Mouse (Mus musculus) midbrain, embryonic 11.5 days (tissue): ENCODE results near the gene Tubd1. TPM values are rescaled to one million over a fixed set of nuclear protein-coding genes. Genes with fewer than 3 reads are reported as not detected.

Experiments used
- ATAC-seq: fragments of 200-750 bp; cut with Nextera tagmentation; 2 replicates; pipeline ENCODE4 v1.8.0; 2017; ENCODE audit warnings: moderate TSS enrichment, moderate library complexity; ENCODE audit not compliant: low FRiP score
- DNase-seq: peaks from one replicate; pipeline ENCODE4 v3.0.0; 2015; ENCODE audit warnings: low spot score; ENCODE audit errors: missing footprints
- H3K27ac ChIP-seq: fragments of 300-500 bp; sonication (generic); 2 replicates; pipeline ENCODE4 v1.5.1; 2014; ENCODE audit warnings: low read depth, low read length
- H3K27me3 ChIP-seq: fragments of 300-500 bp; sonication (generic); 2 replicates; pipeline ENCODE4 v1.6.1; 2014; ENCODE audit warnings: mild to moderate bottlenecking, low read length, moderate library complexity, mixed read lengths; ENCODE audit not compliant: control insufficient read depth, insufficient read depth
- H3K36me3 ChIP-seq: fragments of 300-500 bp; sonication (generic); 2 replicates; pipeline ENCODE4 v1.6.1; 2014; ENCODE audit warnings: mild to moderate bottlenecking, low read length, moderate library complexity, mixed read lengths; ENCODE audit not compliant: control insufficient read depth, insufficient read depth
- H3K4me1 ChIP-seq: fragments of 300-500 bp; sonication (generic); 2 replicates; pipeline ENCODE4 v1.6.1; 2014; ENCODE audit warnings: low read length; ENCODE audit not compliant: control insufficient read depth, insufficient read depth
- H3K4me2 ChIP-seq: fragments of 300-500 bp; sonication (generic); 2 replicates; pipeline ENCODE4 v1.6.1; 2014; ENCODE audit warnings: mild to moderate bottlenecking, moderate library complexity
- H3K4me3 ChIP-seq: fragments of 300-500 bp; sonication (generic); 2 replicates; pipeline ENCODE4 v1.5.1; 2014; ENCODE audit warnings: low read depth, low read length
- H3K9ac ChIP-seq: fragments of 300-500 bp; sonication (generic); 2 replicates; pipeline ENCODE4 v1.6.1; 2014; ENCODE audit warnings: low read length
- H3K9me3 ChIP-seq: fragments of 300-500 bp; sonication (generic); 2 replicates; pipeline ENCODE4 v1.6.1; 2016; ENCODE audit warnings: low read length; ENCODE audit not compliant: control insufficient read depth
- WGBS: fragments of 180-500 bp; shearing (Covaris S2); extraction: QIAGEN DNeasy Blood & Tissue Kit; methylation state at CpG from one replicate; pipeline ENCODE4 v1.1.7; 2014; 5-methylcytosine and 5-hydroxymethylcytosine counted together
- polyA plus RNA-seq: library from polyadenylated mRNA; unstranded; fragments of >200 nt; fragmentation: Nextera tagmentation; extraction: Ambion mirVana; gene quantifications from 2 replicates; pipeline ENCODE4 v1.2.1, GENCODE M21; 2014

Tubd1 gene
- 11.2 and 15.1 TPM in 2 replicates for polyA plus RNA-seq

DNA sequence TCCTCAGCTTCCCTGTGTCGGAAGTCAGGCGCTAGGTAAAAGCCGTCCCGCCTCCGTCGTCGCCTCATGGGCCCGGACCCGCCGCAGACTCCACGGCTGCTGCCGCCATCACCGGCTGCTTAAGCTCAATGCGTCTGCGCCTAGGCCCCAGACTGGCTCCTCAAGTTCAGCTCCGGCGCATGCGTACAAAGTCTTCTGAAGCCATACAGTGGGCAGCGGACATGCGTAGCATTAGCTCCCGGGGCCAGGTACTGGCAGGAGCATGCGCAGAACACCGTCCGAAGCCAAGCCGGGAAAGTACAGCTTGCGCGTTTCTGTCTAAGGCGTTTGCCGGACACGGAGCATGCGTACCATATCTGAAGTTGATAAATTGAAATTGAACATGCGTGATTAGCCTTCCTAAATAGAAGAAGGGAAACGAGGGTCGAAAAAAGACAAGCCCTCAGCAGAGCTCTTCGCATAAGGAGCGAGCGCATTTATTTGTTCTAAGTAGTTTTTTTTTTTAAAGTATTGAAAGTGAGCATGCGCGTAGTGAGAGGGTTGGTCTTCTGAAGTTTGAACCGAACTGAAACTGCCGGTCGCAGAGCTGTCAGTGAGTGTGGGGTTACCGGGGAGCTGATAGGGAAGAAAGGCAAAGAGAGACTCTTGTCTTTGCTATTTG is at the start of gene Tubd1, which contains the start of gene Rps6kb1:
Gene Tubd1, plus strand, starts transcription at position 353 of the 661 bp plus-strand sequence.
Gene Rps6kb1, minus strand, starts transcription at position 167 of the 661 bp plus-strand sequence.
- Histone ChIP-seq H3K4me3 (peak within 1 kb of the TSS; percentile 99), H3K9me3 (no peaks in the 10 kb centered on the region), H3K27ac (peak within 1 kb of the TSS; percentile 67), H3K4me2 (peak within 1 kb of the TSS; percentile 81), H3K9ac (peak within 1 kb of the TSS; percentile 96), H3K36me3 (no peaks in the 10 kb centered on the region; the same call in 1 of the 2 replicates), H3K27me3 (no peaks in the 10 kb centered on the region), H3K4me1 (peaks cover 8% of the 10 kb centered on the region)
- DNase-seq (peak; percentile 99), ATAC-seq (peak; percentile 98)
- WGBS, result under 1% methylated on average over 43 of the region's 43 CpGs

- Histone ChIP-seq H3K4me2 (no peak overlapping the region), H3K9me3 (no peaks in the 10 kb centered on the region), H3K4me3 (no peak overlapping the region), H3K36me3 (no peaks in the 10 kb centered on the region), H3K27ac (no peak overlapping the region), H3K9ac (no peak overlapping the region), H3K4me1 (no peaks in the 10 kb centered on the region), H3K27me3 (no peaks in the 10 kb centered on the region)
- no peak for ATAC-seq
- no peak for DNase-seq
- 94% methylated on average over 1 of the region's 1 CpGs for WGBS
Measured at GRCm38 (mm10) chr11:86497356-86497755, 47.4 kb upstream of the Tubd1 start.

DNA sequence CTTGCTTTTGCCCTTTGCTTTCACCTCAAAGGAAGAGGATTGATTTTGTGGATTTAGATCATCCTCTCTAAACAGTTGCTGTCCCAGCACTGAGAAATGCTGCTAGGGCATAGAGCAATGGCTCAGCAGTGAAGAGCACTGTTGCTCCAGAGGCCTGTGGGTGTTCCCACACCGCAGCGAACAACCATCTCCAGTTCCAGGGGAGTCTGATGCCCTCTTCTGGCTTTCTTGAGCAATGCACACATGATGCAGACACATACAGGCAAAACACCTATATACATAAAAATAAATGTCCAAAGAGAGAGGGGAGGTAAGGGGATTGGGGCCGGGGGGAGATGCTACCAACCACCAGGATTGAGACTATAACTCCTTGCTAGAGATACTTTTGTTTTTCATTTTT is 46.9 kb upstream of the Tubd1 start:
- no peak overlapping the region for H3K4me2 ChIP-seq
- ATAC-seq, result no peak
- WGBS, result 83% methylated on average over 3 of the region's 3 CpGs

DNA sequence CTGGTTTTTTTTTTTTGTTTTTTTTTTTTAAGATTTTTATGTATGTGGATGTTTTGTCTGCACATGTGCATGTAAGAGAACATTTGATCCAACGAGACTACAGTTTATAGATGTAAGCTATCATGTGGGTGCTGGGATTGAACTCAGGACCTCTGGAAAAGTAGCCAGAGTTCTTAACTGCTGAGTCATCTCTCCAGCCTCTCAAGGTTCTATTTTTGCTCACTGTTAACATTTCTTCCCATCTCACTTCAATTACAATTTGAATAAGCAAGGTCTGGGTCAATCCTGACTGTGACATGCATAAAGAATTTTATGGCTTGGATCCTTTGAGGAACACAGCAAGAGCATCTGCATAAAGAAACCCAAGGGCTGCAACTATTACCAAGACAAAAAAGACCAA is 44.0 kb upstream of the Tubd1 start:
- WGBS, result 91% methylated on average over 1 of the region's 1 CpGs
- H3K4me3 ChIP-seq, result no peak overlapping the region
- no peak overlapping the region for H3K4me2 ChIP-seq
- H3K4me1 ChIP-seq, result no peaks in the 10 kb centered on the region
- no peaks in the 10 kb centered on the region for H3K9me3 ChIP-seq
- H3K9ac ChIP-seq, result no peak overlapping the region
- H3K36me3 ChIP-seq, result peaks cover 3% of the 10 kb centered on the region
- no peaks in the 10 kb centered on the region for H3K27me3 ChIP-seq
- no peak overlapping the region for H3K27ac ChIP-seq
- ATAC-seq (no peak), DNase-seq (no peak)

More for the DNA sequence above, 46.9 kb upstream of the Tubd1 start:
- no peaks in the 10 kb centered on the region for H3K4me1 ChIP-seq
- H3K27ac ChIP-seq, result no peak overlapping the region
- H3K27me3 ChIP-seq, result no peaks in the 10 kb centered on the region
- peaks cover 2% of the 10 kb centered on the region; the same call in 1 of the 2 replicates for H3K36me3 ChIP-seq
- no peak overlapping the region for H3K9ac ChIP-seq
- H3K9me3 ChIP-seq, result no peaks in the 10 kb centered on the region
- no peak overlapping the region for H3K4me3 ChIP-seq
- no peak for DNase-seq

DNA sequence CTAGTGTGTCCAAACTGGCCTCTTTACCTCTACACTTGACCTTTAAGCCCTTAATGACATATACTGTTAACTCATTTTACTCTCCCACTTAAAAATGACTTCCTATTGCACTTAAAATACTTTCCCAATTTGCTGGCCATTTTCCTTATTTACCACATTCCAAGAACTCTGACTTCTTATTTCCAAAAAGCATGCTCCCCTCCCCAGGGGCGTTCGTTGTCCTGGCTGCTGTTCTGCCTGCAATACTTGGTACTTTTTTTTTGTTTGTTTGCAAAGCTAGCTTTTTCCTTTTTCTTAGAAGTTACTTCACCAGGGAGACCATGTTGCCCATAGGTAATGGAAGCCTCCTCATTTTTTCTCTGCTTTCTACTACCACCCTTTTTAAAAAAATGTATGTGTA is 41.7 kb upstream of the Tubd1 start:
- no peak for DNase-seq
- Histone ChIP-seq H3K36me3 (peaks cover 10% of the 10 kb centered on the region), H3K27me3 (no peaks in the 10 kb centered on the region), H3K4me1 (no peaks in the 10 kb centered on the region), H3K27ac (no peak overlapping the region), H3K9me3 (no peaks in the 10 kb centered on the region), H3K4me2 (no peak overlapping the region), H3K4me3 (no peak overlapping the region), H3K9ac (no peak overlapping the region)
- 99% methylated on average over 2 of the region's 2 CpGs for WGBS
- ATAC-seq, result no peak

GRCm38 (mm10) chr11:86507334-86507733 is 37.5 kb upstream of the Tubd1 start:
- H3K4me1 ChIP-seq, result no peaks in the 10 kb centered on the region
- H3K4me3 ChIP-seq, result no peak overlapping the region
- no peak overlapping the region for H3K27ac ChIP-seq
- WGBS, result 87% methylated on average over 2 of the region's 2 CpGs
- no peak for DNase-seq
- ATAC-seq, result no peak
- no peak overlapping the region for H3K9ac ChIP-seq
- peaks cover 15% of the 10 kb centered on the region for H3K36me3 ChIP-seq
- no peak overlapping the region for H3K4me2 ChIP-seq
- H3K27me3 ChIP-seq, result no peaks in the 10 kb centered on the region
- H3K9me3 ChIP-seq, result no peaks in the 10 kb centered on the region

DNA sequence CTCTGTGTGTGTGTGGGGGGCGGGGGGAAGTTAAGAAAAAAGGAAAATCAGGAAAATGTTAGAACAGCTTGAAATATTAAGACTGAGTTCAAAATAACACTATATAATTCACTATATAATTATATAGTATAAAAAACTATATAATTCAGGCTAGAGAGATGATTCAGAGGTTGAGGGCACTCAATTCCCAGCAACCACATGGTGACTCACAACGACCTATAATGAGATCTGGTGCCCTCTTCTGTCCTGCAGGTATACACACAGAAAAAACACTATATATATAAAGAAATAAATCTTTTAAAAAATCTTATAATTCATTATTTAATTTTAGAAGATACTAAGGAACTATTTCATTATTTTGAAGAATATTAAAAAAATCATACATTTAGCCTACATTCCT is 36.8 kb upstream of the Tubd1 start:
- Histone ChIP-seq H3K4me2 (no peak overlapping the region), H3K27me3 (no peaks in the 10 kb centered on the region), H3K4me1 (no peaks in the 10 kb centered on the region), H3K9me3 (no peaks in the 10 kb centered on the region), H3K9ac (no peak overlapping the region), H3K36me3 (peaks cover 12% of the 10 kb centered on the region; the same call in 1 of the 2 replicates), H3K4me3 (no peak overlapping the region), H3K27ac (no peak overlapping the region)
- 94% methylated on average over 2 of the region's 2 CpGs for WGBS
- DNase-seq (no peak), ATAC-seq (no peak)

GRCm38 (mm10) chr11:86516620-86517019 is 28.2 kb upstream of the Tubd1 start:
- H3K36me3 ChIP-seq, result peaks cover 8% of the 10 kb centered on the region; the same call in 1 of the 2 replicates
- H3K27ac ChIP-seq, result no peak overlapping the region
- no peaks in the 10 kb centered on the region for H3K27me3 ChIP-seq
- no peak overlapping the region for H3K4me3 ChIP-seq
- H3K9ac ChIP-seq, result no peak overlapping the region
- ATAC-seq (no peak), DNase-seq (no peak)
- no peaks in the 10 kb centered on the region for H3K4me1 ChIP-seq
- H3K9me3 ChIP-seq, result no peaks in the 10 kb centered on the region
- no peak overlapping the region for H3K4me2 ChIP-seq
- 92% methylated on average over 3 of the region's 3 CpGs for WGBS

DNA sequence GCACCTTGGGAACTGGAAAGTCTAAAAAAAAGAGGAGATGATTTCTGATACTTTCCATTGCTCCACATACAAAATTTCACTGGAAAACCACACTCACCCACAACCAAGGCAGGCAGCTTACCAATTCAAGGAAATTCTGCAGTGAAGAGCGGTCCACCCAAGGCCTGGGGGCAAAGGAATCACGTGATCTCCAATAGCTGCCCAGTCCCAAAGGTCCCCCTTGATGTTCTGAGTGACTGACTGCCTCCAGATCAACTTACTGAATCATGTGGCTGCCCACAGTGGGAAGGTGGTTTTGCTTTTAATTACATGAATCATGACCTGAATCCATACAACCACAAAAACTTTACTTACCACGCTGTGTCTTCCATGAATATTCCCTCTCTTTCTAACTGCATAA is 27.6 kb upstream of the Tubd1 start:
- WGBS, result 93% methylated on average over 3 of the region's 3 CpGs
- no peak overlapping the region for H3K9ac ChIP-seq
- ATAC-seq (no peak), DNase-seq (no peak)
- no peaks in the 10 kb centered on the region for H3K27me3 ChIP-seq
- H3K36me3 ChIP-seq, result peaks cover 8% of the 10 kb centered on the region; the same call in 1 of the 2 replicates
- no peak overlapping the region for H3K4me2 ChIP-seq
- no peaks in the 10 kb centered on the region for H3K4me1 ChIP-seq
- H3K27ac ChIP-seq, result no peak overlapping the region
- no peaks in the 10 kb centered on the region for H3K9me3 ChIP-seq
- no peak overlapping the region for H3K4me3 ChIP-seq
